Mouse (Mus musculus) limb, embryonic 12.5 days (tissue): ENCODE results near the gene Pcp4l1. TPM values are rescaled to one million over a fixed set of nuclear protein-coding genes. Genes with fewer than 3 reads are reported as not detected.

ENCODE experiments used
- ATAC-seq: fragments of 200-750 bp; cut with Nextera tagmentation; 2 replicates; pipeline ENCODE4 v1.8.0; 2017; ENCODE audit warnings: low read depth, moderate TSS enrichment; ENCODE audit not compliant: insufficient number of reproducible peaks, insufficient read depth, low FRiP score, low TSS enrichment
- H3K27ac ChIP-seq: fragments of 300-500 bp; sonication (generic); 2 replicates; pipeline ENCODE4 v1.5.1; 2016; ENCODE audit warnings: mild to moderate bottlenecking, moderate library complexity
- H3K27me3 ChIP-seq: fragments of 300-500 bp; sonication (generic); 2 replicates; pipeline ENCODE4 v1.6.1; 2016; ENCODE audit warnings: mild to moderate bottlenecking, moderate library complexity
- H3K36me3 ChIP-seq: fragments of 300-500 bp; sonication (generic); 2 replicates; pipeline ENCODE4 v1.6.1; 2016; ENCODE audit warnings: mild to moderate bottlenecking, moderate library complexity
- H3K4me1 ChIP-seq: fragments of 300-500 bp; sonication (generic); replicated peaks from 2 replicates; pipeline ENCODE4 v1.6.1; 2016
- H3K4me2 ChIP-seq: fragments of 300-500 bp; sonication (generic); 2 replicates; pipeline ENCODE4 v1.6.1; 2016; ENCODE audit warnings: mild to moderate bottlenecking, moderate library complexity
- H3K4me3 ChIP-seq: fragments of 300-500 bp; sonication (generic); replicated peaks from 2 replicates; pipeline ENCODE4 v1.5.1; 2016; ENCODE audit warnings: mild to moderate bottlenecking
- H3K9ac ChIP-seq: fragments of 300-500 bp; sonication (generic); replicated peaks from 2 replicates; pipeline ENCODE4 v1.6.1; 2016; ENCODE audit warnings: mild to moderate bottlenecking, moderate library complexity
- H3K9me3 ChIP-seq: fragments of 300-500 bp; sonication (generic); 2 replicates; pipeline ENCODE4 v1.6.1; 2016; ENCODE audit warnings: mild to moderate bottlenecking, moderate library complexity
- WGBS: fragments of 180-500 bp; shearing (Covaris S2); methylation state at CpG from one replicate; pipeline ENCODE4 v1.1.7; 2016; 5-methylcytosine and 5-hydroxymethylcytosine counted together
- polyA plus RNA-seq: library from polyadenylated mRNA; unstranded; fragments of >200 nt; fragmentation: Nextera tagmentation; extraction: Ambion mirVana; gene quantifications from 2 replicates; pipeline ENCODE4 v1.2.1, GENCODE M21; 2016

Gene Pcp4l1
- polyA plus RNA-seq, 1 experiment from 2014 or later = 2.8 TPM

DNA sequence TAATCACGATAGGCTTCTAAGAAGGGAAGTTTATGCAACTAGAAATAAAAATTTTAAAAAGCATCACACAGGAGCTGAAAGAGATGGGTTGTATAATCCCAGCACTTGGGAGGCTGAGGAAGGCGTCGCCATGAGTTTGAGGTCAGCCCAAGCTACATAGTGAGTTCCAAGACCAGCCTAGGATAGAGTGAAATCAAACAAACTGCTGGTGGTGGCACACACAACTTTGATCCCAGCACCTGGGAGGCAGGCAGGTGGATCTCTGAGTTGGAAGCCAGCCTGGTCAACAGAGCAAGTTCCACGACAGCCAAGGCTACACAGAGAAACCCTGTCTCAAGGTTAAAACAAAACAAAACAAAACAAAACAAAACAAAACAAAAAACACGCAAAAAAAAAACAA is 36.3 kb upstream of the Pcp4l1 start:
- Histone ChIP-seq H3K4me3 (no peak overlapping the region), H3K4me1 (peaks cover 17% of the 10 kb centered on the region), H3K27ac (no peak overlapping the region), H3K9me3 (no peaks in the 10 kb centered on the region), H3K4me2 (no peak overlapping the region), H3K36me3 (peaks cover 44% of the 10 kb centered on the region), H3K9ac (no peak overlapping the region), H3K27me3 (no peaks in the 10 kb centered on the region)
- WGBS = 88% methylated on average over 5 of the region's 5 CpGs
- ATAC-seq = no peak

DNA sequence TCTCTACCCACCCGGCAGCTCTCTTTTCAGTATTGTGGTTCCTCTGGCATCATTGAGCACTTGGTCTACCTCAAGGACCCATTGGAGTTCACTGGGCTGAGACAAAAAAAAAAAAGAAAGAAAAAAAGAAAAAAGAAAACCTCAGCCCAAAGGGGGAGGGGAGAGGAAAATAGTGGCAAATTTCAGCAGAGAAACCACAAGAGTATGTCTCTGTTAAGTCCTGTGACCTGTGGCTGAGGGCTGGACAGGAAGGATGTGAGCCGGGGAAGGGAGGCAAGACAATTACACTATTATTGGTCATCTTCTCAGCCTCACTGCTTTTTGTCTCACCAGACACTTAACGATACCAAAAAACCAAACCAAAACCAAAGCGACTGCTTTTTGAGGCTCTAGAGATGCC is 35.8 kb upstream of the Pcp4l1 start:
- 87% methylated on average over 4 of the region's 4 CpGs for WGBS
- Histone ChIP-seq H3K9ac (no peak overlapping the region), H3K4me2 (no peak overlapping the region), H3K4me3 (no peak overlapping the region), H3K4me1 (peaks cover 17% of the 10 kb centered on the region), H3K36me3 (peaks cover 39% of the 10 kb centered on the region), H3K9me3 (no peaks in the 10 kb centered on the region), H3K27me3 (no peaks in the 10 kb centered on the region), H3K27ac (peak overlapping the region; percentile 23; the same call in 1 of the 2 replicates)
- no peak for ATAC-seq

DNA sequence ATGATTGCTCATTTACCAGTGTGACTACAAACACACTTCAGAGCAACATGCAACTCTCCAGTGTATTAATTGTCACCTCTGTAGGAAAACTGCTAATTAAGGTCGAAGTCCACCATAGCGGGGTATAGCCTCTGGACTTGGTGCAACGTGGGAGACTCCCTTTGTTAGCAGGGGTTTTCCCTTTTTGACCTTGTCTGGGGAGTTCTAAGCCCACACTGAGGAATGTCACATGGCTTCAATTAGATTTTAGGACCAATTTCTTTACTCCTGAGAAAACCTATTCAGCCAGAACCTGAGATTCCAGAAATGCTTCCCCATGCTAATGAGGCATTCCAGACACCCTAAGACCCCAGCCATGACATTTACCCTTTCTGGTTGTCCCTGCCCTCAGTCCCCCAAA is 34.1 kb upstream of the Pcp4l1 start:
- Histone ChIP-seq H3K27me3 (no peaks in the 10 kb centered on the region), H3K9ac (no peak overlapping the region), H3K4me2 (no peak overlapping the region), H3K36me3 (peaks cover 23% of the 10 kb centered on the region), H3K27ac (peak overlapping the region; percentile 64), H3K9me3 (no peaks in the 10 kb centered on the region), H3K4me3 (no peak overlapping the region), H3K4me1 (peaks cover 17% of the 10 kb centered on the region)
- peak; percentile 30; the same call in 1 of the 2 replicates for ATAC-seq
- WGBS = 29% methylated on average over 3 of the region's 3 CpGs

DNA sequence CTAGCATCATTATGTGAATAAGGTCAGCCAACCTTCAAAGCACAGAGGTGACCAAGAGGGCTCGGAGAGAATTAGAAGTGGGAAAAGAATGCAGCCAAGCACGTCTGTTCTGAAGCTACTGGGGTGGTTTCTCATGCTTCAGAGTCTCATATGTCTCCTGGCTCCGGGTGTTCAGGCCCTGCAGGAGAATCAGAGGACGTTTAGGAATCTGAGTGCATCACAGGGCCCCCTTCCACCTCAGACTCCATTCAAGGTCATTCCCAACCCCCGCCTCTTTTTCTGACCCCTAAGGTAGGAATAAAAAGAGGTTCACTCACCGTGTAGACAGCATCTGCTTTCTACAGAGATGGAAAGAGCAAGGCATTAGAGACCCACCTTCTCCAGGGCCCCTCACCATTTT is 33.7 kb upstream of the Pcp4l1 start:
- H3K4me1 ChIP-seq = peaks cover 17% of the 10 kb centered on the region
- no peaks in the 10 kb centered on the region for H3K27me3 ChIP-seq
- ATAC-seq = 0 out of 2 replicates have a peak, but pooled peaks have one; percentile 5
- 37% methylated on average over 6 of the region's 6 CpGs for WGBS
- H3K27ac ChIP-seq = peak overlapping the region; percentile 64
- no peak overlapping the region for H3K9ac ChIP-seq
- H3K9me3 ChIP-seq = no peaks in the 10 kb centered on the region
- no peak overlapping the region for H3K4me2 ChIP-seq
- peaks cover 18% of the 10 kb centered on the region for H3K36me3 ChIP-seq
- H3K4me3 ChIP-seq = no peak overlapping the region

DNA sequence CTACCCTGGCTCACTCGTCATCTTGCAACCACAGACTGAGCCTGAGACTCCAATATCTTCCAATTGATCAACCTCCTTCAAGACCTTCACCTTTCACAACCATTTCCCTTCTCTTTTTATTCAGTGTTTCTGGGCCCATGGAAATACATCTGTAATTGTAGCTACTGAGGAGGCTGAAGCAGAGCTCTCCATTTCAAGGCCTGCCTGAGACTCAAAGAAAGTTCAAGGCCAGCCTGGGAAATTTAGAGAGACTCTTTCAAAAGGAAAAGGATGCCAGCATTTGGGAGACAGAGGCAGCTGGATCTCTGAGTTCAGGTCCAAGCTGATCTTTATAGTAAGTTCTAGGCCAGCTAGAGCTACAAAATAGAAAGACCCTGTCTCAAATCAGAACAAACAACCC is 31.8 kb upstream of the Pcp4l1 start:
- H3K4me1 ChIP-seq = peaks cover 17% of the 10 kb centered on the region
- no peaks in the 10 kb centered on the region for H3K36me3 ChIP-seq
- H3K4me3 ChIP-seq = no peak overlapping the region
- WGBS = 85% methylated on average over 1 of the region's 1 CpGs
- no peak for ATAC-seq
- H3K9me3 ChIP-seq = no peaks in the 10 kb centered on the region
- H3K27ac ChIP-seq = no peak overlapping the region
- no peak overlapping the region for H3K4me2 ChIP-seq
- H3K9ac ChIP-seq = no peak overlapping the region
- no peaks in the 10 kb centered on the region for H3K27me3 ChIP-seq

DNA sequence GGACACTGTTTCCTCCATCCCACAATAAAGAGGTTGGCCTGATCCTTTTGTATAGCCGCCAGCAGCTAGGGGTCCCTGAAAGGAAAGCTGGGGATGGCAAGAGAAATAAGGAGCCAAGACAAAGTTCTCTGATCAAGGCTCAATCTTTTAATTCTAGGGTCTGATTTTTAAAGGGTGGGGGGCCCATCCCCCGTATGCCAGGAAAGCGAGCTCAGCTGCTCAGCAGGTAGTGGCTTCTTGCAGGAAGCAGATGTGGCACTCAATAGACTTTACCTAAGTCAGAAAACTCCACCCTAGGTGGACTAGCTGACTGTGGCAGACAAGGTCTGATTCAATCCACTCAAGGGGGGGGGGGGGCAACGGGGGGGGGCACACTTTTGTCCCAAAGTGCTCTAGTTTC is 30.7 kb upstream of the Pcp4l1 start:
- H3K9ac ChIP-seq = no peak overlapping the region
- H3K4me2 ChIP-seq = no peak overlapping the region
- ATAC-seq = no peak
- no peak overlapping the region for H3K4me3 ChIP-seq
- H3K4me1 ChIP-seq = peaks cover 18% of the 10 kb centered on the region
- no peaks in the 10 kb centered on the region for H3K36me3 ChIP-seq
- 39% methylated on average over 4 of the region's 4 CpGs for WGBS
- no peak overlapping the region for H3K27ac ChIP-seq
- H3K27me3 ChIP-seq = no peaks in the 10 kb centered on the region
- H3K9me3 ChIP-seq = no peaks in the 10 kb centered on the region

DNA sequence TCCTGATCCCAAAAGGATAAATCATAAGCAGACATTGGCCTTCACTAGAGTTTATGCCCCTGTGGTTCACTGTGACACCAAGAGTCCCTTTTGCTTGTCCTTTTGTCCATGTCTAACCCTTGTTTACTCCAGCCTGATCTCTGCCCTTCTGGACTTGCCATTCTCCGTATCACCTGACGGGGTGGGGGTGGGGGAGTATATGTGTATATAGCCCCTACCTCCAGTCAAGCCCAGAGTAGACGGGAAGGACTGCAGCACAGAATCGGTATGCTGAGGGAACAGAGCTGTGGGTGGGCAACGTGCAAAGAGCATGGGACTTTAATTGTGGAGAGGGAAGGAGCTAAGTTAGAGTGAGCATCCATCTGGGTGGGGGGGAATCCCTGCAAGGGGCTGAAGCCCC is 28.8 kb upstream of the Pcp4l1 start, which contains the start of gene Apoa2:
TSS of gene Apoa2 (plus strand) at position 198 of the 400 bp plus-strand sequence.
- no peak within 1 kb of the TSS for H3K9ac ChIP-seq
- peaks cover 14% of the 10 kb centered on the region for H3K4me1 ChIP-seq
- no peak within 1 kb of the TSS for H3K4me3 ChIP-seq
- H3K27ac ChIP-seq = no peak within 1 kb of the TSS
- 71% methylated on average over 5 of the region's 5 CpGs for WGBS
- H3K36me3 ChIP-seq = peaks cover 6% of the 10 kb centered on the region
- H3K4me2 ChIP-seq = no peak within 1 kb of the TSS
- no peaks in the 10 kb centered on the region for H3K9me3 ChIP-seq
- H3K27me3 ChIP-seq = no peaks in the 10 kb centered on the region
- no peak for ATAC-seq

DNA sequence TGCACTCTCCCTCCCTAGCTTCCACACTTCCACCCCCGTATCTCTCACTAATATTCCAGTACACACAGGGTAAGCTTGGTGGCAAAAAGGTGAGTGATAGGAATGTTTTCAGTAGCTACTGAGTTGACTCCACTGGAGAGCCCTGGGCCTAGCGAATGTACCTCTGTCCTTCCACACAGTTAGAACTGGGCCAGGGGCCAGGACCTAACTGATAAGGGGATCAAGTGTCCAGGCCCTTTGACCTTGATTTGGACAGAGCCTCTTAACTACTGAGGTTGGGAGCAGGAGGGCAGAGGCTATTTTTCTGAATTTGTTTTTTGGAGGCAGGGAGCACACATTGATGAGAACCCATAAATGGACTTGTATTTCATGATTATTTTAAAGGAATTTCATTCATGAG is 27.7 kb upstream of the Pcp4l1 start:
- Histone ChIP-seq H3K4me2 (no peak overlapping the region), H3K27ac (no peak overlapping the region), H3K9ac (no peak overlapping the region), H3K4me1 (peaks cover 10% of the 10 kb centered on the region), H3K27me3 (no peaks in the 10 kb centered on the region), H3K9me3 (no peaks in the 10 kb centered on the region), H3K4me3 (no peak overlapping the region), H3K36me3 (peaks cover 16% of the 10 kb centered on the region)
- no peak for ATAC-seq
- WGBS = 81% methylated on average over 2 of the region's 2 CpGs

DNA sequence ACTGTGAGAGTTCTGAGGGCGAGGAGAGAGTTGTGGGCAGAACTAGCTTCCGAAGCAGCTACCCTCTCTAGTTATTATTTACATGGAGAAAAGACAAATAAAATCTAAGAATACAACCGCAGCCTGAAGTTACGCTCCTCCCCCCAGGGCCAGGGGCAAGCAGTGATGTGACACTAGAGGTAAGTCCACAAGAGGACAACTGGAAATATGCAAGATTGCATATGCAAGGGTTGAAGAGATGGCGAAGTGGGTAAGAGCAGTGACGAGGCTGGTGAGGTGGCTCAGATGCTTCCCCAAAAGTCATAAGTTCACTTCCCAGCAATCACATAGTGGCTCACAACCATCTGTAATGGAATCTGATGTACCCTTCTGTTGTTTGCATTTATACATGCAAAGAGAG is 27.1 kb upstream of the Pcp4l1 start:
- peak overlapping the region; percentile 46 for H3K4me2 ChIP-seq
- 83% methylated on average over 6 of the region's 6 CpGs for WGBS
- peak overlapping the region; percentile 59 for H3K4me3 ChIP-seq
- no peaks in the 10 kb centered on the region for H3K27me3 ChIP-seq
- peak overlapping the region; percentile 86 for H3K27ac ChIP-seq
- H3K36me3 ChIP-seq = peaks cover 22% of the 10 kb centered on the region
- ATAC-seq = no peak
- peaks cover 10% of the 10 kb centered on the region for H3K4me1 ChIP-seq
- H3K9me3 ChIP-seq = no peaks in the 10 kb centered on the region
- H3K9ac ChIP-seq = no peak overlapping the region; the same call in 1 of the 2 replicates

DNA sequence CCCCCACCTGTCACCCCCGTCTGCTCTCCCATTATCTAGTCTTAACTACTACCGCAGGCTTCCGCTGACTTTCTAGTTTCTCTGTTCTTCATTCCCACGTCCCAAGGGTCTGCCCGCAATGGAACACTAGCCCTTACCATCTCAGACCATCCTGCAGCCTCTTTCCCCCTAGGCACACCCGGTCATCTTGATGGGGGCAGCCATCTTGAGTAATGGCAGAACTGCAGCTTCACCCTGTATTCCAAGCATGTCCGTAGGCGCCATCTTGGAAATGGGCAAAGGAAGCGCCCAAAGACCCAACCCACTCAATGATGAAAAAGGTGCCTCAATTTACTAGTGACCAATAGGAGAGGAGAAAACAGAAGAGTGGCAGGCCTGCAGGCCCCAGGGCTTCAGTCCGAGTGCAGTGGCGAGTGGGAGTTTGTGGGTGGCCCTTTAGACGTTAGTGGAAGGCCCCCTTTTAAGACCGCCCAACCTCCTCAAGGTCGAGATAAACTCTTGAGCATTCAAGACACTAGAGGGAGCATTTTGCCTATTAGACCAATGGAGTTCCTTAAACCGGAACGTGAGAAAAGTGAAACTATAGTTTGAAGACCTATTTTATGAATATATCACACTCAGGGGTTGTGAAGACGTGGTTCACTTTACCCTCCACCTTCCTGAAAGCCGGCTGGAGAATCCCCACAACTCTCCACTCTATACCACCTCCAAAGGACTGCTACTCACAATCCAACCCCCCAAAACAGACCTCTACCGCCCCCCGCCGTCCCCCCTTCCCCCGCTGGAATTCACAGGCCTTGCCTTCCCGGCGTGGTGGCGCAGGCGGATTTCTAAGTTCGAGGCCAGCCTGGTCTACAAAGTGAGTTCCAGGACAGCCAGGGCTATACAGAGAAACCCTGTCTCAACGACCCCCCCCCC is 26.4 kb upstream of the Pcp4l1 start, which contains the start of gene Tomm40l:
TSS of gene Tomm40l (minus strand) at position 277 of the 918 bp plus-strand sequence.
- 2% methylated on average over 28 of the region's 28 CpGs for WGBS
- Histone ChIP-seq H3K4me3 (peak within 1 kb of the TSS; percentile 59), H3K27me3 (no peaks in the 10 kb centered on the region), H3K36me3 (peaks cover 25% of the 10 kb centered on the region), H3K4me1 (peaks cover 10% of the 10 kb centered on the region), H3K9me3 (no peaks in the 10 kb centered on the region), H3K27ac (peak within 1 kb of the TSS; percentile 86), H3K9ac (peak within 1 kb of the TSS; percentile 58), H3K4me2 (peak within 1 kb of the TSS; percentile 87)
- peak; percentile 98 for ATAC-seq

DNA sequence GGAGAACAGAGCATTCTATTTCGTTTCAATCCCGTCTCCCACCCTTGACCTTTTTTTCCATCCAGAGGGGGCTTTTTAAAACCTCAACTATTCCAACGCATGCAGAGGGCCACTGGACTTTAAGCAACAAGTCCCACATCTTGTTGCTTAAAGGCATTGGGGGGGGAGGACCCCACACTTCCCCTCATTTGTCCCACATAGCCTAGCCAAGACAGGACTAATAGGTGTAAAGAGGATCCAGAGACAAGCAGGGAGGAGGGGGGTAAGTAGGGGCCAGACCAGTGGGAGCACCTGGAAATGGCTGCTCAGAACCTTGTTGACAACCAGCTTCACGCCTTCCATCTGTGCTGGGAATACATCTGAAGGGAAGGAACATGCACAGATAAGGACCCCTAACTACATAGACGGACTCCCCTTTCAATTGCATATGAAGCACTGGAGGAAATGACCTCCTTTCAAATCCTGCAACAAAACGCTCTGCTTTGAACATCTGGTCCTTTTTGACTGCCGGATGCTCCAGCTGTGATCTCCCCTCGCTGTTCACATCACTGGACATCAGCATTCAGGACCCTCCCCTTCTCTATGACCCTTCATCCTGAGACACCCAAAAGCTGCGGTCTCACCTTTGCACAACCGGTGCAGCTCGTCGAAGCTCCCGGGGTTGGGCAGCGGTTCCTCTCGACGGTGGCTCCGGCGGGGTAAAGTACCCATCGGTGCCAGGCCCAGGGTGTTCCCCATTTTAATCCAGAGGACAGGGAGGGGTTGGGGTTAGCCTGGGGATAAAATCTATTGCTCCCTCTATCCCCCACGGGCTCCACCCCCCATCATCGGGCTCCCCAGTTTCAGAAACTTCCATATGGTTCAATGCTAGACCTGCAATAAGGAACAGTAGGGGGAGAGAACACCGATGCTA is 25.5 kb upstream of the Pcp4l1 start:
- Histone ChIP-seq H3K4me1 (peaks cover 10% of the 10 kb centered on the region), H3K27me3 (no peaks in the 10 kb centered on the region), H3K36me3 (peaks cover 25% of the 10 kb centered on the region), H3K9me3 (no peaks in the 10 kb centered on the region), H3K9ac (peak overlapping the region; percentile 58), H3K27ac (no peak overlapping the region), H3K4me3 (peak overlapping the region; percentile 59), H3K4me2 (peak overlapping the region; percentile 87)
- 6% methylated on average over 22 of the region's 22 CpGs for WGBS
- ATAC-seq = peak; percentile 4; the same call in 1 of the 2 replicates
